Mouse (Mus musculus) liver, postnatal 0 days (tissue): Measurements from ENCODE around the gene Ap3d1.

ENCODE experiments used
- CTCF ChIP-seq: sonication (generic); IDR thresholded peaks from 2 replicates; pipeline ENCODE4 v1.5.1; 2016; ENCODE audit warnings: antibody characterized with exemption, low read depth
- EP300 ChIP-seq: IDR thresholded peaks from 2 replicates; pipeline ENCODE4 v1.6.1; 2016; ENCODE audit warnings: antibody characterized with exemption, low read depth, mild to moderate bottlenecking

GRCm38 (mm10) chr10:80666837-80667412, 75.1 kb downstream of the Ap3d1 start:
- no peak for TF ChIP-seq CTCF
- no peak for TF ChIP-seq EP300
